Mouse (Mus musculus): Measurements from ENCODE around the gene Mxd1.

Mxd1 gene

DNA sequence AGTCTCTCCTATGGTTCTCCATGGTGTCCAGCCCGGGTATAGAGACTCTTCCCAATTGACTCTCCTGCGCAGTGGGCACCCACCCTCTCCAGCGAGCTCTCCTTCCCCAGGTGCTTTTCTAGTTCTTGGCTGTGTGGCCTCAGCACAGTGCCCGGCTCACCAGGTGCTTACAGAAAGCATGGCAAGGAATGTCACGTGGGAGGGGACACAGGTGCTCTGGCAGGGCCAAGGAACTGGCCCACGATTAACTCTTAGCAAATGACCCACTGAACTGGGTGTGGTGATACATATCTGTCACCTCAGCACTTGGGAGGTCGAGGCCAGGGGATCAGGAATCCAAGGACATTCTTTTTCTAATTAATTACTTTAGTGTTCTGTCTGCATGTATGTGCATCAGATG is 22.8 kb downstream of the Mxd1 start:
- no peak for DNase-seq (ENCODE audit: low spot score)

- no peak for DNase-seq (ENCODE audit: low spot score)
These were observed 23.4 kb downstream of the Mxd1 start for GRCm38 (mm10) chr6:86645551-86645950.

GRCm38 (mm10) chr6:86644775-86645400 is 24.1 kb downstream of the Mxd1 start:
- DNase-seq (ENCODE audit: low spot score) = no peak

GRCm38 (mm10) chr6:86641716-86642115 is 27.2 kb downstream of the Mxd1 start:
- DNase-seq (ENCODE audit: low spot score) = no peak

- no peak for DNase-seq (ENCODE audit: low spot score)
These were observed 28.2 kb downstream of the Mxd1 start for GRCm38 (mm10) chr6:86640776-86641175.

DNA sequence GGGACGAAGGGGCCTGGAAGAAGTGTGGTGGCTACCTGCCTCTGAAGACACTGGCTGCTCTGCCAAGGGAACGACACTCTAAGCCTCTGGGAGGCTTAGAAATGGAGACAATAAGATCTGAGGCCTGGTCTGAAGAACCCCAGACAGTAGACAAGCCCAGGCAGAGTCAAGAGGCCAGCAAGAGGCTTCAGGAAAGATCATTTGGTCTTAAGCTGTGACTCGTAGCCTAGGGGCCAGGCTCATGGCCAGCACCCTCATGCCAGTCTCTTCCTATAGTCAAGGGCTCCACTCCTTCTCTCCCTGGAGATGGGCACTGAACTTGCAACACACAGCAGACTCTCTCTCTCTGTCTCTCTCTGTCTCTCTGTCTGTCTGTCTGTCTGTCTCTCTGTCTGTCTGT is 28.8 kb downstream of the Mxd1 start:
- no peak for DNase-seq (ENCODE audit: low spot score)

DNA sequence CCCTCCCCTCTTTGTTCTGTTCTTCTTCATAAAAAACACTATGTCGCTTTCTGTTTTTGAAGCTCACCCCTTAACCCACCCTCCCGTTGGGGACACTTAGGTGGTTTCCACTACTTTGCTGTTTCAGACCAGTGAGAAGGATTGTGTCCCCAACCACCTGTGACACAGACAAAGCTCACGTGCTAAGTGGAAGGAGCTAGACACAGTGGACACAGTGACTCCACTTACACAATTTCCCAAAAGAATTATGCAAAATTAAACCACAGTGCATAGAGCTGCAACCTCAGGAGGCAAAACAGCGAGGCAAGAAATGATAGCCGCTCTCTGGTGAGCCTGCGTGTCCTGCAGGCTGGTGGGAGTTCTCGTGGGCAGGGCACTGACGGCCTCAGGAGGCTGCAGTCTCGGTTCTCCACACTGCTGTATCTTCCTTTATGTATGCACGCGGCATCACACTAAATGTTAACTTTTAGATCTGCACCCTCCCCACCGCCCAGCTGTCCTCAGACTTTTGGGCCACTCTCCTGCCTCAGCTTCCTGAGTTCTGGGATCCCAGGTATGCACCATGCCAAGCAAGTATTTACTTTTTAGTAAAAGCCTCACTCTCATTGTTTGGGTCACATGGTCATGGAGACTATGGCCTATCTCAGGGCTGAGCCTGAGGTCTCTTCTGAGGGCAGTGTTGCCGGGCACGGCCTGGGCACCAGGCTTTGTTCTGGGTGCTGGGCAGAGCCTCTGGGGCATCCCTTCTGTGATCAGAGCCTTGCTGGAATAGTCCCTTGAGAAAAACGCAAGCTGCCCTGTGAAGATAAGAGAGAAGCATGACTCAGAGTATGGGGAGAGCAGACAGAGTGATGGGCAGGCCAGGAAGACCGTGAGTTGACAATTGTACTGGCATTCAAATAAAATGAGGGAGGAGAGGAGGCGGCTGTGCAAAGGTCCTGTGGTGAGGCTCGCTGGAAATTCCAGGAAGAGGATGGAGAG is 29.5 kb downstream of the Mxd1 start:
- no peak for DNase-seq (ENCODE audit: low spot score)

DNA sequence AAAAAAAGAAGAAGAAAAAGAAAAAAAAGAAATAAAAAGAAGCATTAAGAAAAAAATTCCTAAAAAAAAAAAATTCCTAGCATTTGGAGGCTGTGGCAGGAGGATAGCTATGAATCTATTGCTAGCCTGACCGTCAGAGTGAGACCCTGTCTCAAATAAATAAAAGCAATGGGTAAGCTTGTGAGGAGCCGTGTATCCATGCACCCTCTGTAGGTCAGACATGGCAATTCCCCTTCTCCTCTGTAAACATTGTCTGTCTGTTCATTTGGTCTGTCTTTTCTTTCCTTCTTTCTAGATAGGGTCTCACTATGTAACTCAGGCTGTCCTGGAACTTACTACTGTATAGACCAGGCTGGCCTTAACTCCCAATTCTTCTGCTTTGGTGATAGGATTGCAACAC is 30.5 kb downstream of the Mxd1 start:
- DNase-seq (ENCODE audit: low spot score) = no peak

DNA sequence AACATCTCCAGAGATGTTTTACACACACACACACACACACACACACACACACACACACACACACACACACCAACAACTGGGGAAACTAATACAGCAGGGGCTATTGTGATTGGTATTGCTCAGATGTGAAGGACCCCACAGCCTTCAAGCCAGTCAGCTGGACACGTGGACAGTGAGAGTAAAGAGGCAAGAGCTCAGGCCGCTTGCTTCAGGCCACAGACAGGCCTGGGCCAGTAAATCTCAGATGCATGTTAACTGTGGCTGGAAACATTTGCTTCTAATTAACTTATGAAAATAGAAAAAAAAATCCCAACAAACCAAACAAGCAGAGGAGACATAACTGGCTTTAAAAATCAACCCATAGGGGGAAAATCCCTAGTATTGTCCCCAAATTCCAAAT is 31.1 kb downstream of the Mxd1 start:
- DNase-seq (ENCODE audit: low spot score) = no peak

- DNase-seq (ENCODE audit: low spot score) = no peak
These were observed 31.7 kb downstream of the Mxd1 start for GRCm38 (mm10) chr6:86637171-86637835.

- no peak for DNase-seq (ENCODE audit: low spot score)
These were observed 32.5 kb downstream of the Mxd1 start for GRCm38 (mm10) chr6:86636495-86636894.

DNA sequence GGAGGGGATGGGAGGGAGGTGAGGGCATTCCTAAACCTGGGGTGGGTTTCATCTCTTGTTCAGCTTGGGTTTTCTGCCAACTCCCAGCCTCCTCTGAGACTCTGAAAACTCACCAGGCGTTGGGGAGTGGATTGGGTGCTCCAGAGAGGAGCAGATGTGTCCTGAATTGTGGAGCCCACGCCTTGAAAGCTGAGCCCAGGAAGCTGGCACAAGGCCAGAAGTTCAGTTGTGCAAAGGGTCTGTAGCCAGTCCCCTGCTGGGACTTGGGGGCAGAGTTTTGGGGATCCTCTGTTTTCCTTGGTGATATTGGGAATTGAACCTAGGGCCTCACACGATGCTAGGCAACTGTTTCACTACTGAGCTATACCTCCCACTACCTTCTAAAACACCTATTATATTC is 38.8 kb downstream of the Mxd1 start:
- no peak for DNase-seq (ENCODE audit: low spot score)

DNA sequence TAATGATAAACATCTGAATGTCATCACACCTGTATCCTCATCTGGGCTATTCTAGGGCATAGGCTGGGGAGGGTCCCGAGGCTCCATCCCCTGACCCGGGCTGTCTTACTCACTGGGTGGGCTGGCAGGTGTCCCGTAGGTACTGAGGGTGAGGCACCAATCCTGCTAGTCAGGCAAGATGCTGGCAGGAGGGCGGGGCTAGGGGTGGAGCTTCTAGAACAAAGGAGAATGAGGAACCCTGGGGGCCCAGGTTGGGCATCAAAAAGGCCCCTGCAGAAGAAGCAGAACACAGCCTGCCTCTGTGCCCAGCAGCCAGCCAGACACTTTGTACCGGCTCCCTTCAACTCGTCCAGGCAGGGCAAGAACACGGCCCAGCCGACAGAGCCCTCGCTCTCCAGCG is 41.0 kb downstream of the Mxd1 start, which contains the start of gene Asprv1:
Gene Asprv1 (plus strand): TSS at position 219 of the 400 bp plus-strand sequence.
- DNase-seq (ENCODE audit: low spot score) = no peak

DNA sequence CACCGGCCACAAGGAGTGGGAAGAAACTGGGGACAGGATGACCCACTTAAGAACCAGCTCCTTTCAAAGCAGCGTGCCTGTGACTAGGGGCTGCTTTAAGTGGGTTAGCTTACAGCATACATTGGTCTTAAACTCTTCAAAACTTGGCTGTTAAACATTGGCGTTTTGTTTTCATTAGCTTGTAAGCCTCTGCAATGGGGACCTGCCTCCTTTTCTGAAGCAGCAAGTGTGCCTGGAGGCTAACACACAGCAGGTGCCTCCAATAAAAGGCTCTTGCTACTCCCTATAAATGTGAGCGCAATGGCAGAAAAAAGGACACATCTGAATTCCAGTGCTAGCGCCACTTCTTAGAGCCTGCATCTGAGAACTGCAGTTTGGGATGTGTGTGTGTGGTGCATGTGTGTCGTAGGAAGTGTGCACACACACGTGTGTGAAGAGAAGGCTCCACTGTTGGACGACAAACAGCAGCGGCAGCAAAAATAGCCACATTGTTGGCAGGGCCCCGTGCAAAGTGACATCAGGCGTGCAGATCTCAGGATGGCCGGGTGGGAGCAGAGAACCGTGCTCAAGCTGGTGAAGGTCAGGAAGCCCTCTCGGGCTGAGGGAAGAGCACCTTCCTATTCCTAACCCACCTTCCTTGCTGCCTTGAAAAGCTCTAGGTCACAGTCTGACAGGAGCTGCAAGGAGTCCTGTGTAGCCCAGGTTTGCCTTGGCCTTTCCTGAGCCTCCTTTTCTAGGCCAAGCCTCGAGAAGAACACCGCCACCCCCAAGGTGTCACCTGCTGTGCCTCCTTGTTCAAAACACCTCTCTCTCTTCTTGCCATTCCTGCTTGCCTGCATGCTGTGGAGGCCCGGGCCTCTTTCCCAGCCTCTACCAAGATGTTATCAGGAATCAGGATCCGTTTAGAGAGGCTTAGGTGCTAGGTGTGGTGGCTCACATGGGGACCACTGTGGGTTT is 44.6 kb downstream of the Mxd1 start:
- DNase-seq (ENCODE audit: low spot score) = no peak

- no peak for DNase-seq (ENCODE audit: low spot score)
These were observed 45.8 kb downstream of the Mxd1 start for GRCm38 (mm10) chr6:86623201-86623600.

DNA sequence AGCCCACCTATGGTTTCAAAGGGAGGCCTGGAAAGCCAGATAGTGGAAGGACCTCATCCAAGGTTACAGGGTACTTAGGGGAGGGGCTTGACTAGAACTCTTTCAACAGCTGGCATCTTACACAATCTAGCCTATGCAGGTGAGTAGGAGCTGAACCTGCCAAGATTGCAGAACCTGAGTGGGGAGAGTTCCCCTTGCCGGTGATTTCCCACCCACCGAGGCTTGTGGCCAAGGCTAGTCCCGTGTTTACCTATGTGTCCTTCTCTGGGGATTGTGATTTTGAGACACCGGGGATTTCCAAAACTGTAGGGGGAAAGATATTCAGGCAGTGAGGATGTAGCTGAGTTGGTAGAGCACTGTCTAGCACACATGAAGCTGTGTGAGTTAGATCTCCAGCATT is 53.7 kb downstream of the Mxd1 start:
- DNase-seq (ENCODE audit: low spot score) = no peak

DNA sequence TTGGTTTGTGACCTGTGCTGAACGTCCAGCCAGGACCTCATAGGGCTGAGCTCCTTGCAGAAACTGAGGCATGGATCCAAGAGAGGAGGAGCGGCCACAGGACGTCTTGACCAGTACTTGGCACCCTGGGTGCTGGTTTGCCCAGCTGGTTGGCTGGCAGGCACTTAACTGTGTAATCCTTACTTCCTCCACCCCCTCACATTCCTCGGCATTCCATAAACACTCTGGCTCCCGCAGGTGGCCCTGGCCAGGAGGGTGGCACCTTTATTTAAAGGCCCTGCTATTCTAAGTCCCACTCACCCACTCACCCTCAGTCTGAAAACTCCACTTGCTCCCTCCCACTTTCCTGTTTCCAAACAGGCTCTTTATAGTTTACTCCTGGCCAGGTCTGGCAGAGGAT is 58.2 kb downstream of the Mxd1 start:
- no peak for DNase-seq (ENCODE audit: low spot score)

- DNase-seq (ENCODE audit: low spot score) = no peak
These were observed 59.7 kb downstream of the Mxd1 start for GRCm38 (mm10) chr6:86609235-86609634.

DNA sequence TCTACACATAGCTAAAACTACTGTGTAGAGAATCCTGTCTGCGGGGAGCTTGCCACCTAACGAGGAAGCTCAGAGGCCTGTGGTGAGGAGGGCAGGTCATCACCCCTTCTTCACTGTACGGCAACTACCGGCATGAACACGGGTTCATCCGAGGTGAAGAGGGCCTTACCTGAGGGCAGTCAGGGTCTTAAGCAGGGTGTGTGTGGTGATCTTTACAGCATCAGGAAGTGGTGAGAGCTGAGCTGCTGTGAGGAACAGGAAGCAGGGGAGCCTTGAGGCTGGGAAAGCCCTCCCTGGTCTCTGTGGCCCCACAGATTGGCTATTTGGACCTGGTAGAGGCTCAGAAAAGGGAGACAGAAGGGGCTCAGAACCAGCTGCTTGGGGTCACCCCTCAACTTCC is 61.5 kb downstream of the Mxd1 start:
- no peak for DNase-seq (ENCODE audit: low spot score)

DNA sequence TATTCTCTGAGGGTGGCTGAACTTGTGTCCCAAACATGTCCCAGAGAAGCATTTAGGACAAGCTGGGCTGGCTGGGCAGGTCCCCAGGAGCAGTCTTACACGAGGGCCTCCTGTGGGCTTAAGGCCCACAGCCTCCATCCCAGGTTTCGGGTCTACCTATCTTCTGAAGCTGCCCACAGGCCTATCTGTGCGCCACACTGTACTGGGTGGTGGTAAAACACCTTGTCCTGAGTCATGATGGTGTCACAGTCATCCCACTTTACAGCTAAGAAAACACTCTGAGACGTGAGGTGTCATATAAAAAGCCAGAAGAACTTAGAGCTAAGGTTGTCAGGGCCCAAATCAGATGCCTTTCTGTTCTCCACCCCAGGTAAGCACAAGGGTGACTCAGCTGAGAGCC is 62.7 kb downstream of the Mxd1 start:
- no peak for DNase-seq (ENCODE audit: low spot score)

DNA sequence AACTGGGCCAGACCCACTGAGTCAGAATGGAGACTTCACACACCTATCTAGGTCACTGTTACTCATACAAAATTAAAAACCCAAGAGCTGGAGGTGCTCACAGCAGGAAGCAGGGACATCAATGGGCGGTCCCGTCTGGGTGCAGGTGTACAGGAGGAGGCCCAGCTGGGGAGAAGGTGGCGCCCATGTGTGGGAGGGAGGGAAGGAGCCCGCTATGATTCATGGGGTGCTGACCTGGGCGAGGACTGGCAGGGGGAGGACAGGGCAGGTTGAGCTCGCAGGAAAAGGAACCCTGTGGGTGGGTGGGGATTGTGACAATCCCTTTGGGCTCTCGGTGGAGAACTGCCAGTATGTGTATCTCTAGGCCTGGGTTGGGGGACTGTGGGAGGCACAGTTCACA is 63.7 kb downstream of the Mxd1 start:
- DNase-seq (ENCODE audit: low spot score) = no peak

GRCm38 (mm10) chr6:86599951-86600414 is 69.0 kb downstream of the Mxd1 start:
- no peak for DNase-seq (ENCODE audit: low spot score)

Measured in urinary bladder, postnatal 10 days (tissue).